Mouse (Mus musculus) CD8-positive naive resting alpha-beta T cell, adult 2 months (primary cell): ENCODE data around the gene Prkca.

ENCODE experiments used
- DNase-seq, 2 experiments: peaks; one replicate each; pipeline ENCODE4 v3.0.0; 2022; ENCODE audit warnings: low read depth in 2 of 2, low spot score in 2 of 2

Gene Prkca

DNA sequence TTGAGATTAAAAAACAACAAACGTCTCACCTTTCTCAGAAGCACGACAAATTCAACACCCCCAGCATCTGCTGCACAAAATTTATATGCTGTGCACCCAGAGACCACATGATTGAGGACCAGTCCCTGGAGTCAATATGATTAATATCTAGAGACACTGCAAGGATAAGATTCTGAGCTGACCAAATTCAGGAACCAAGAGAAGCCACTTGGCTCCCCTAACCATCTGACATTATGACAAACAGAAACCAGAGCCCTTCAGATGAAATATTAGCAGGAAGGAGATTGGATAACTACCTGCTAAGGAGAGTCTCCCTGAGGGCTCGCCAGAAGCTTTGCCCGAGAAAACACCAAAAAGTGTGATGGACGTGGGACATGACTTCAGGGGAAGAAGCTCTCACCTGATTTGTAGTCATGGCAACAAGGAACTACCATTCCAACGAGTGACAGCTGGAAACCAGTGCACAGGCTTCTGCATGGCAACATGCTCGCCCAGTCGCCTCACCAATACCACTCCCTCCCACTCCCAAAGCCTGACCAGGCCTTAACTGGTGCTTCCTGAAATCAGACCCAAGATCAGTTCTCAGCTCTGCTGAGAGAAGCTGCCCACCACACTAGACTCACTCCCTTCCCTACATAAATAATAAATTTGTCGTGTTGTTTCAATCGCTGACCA, 106.8 kb downstream of the Prkca start:
- DNase-seq = no peak

DNA sequence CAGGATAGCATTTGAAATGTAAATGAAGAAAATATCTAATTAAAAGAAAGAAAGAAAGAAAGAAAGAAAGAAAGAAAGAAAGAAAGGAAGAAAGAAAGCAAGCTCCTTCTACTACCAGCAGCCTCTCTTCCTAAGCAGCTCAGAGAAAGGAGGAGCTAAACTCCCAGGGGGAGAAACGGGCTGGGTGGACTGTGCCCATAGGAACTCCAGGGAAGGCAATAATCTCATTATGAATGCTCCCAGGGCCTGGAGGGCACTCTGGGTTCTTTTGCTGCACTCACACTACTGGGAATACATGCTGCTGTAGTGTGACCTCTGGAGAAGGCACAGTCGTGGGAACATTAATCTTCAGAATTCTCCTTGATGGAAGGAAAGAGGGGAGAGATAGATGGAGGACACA, 107.5 kb downstream of the Prkca start:
- DNase-seq = no peak

DNA sequence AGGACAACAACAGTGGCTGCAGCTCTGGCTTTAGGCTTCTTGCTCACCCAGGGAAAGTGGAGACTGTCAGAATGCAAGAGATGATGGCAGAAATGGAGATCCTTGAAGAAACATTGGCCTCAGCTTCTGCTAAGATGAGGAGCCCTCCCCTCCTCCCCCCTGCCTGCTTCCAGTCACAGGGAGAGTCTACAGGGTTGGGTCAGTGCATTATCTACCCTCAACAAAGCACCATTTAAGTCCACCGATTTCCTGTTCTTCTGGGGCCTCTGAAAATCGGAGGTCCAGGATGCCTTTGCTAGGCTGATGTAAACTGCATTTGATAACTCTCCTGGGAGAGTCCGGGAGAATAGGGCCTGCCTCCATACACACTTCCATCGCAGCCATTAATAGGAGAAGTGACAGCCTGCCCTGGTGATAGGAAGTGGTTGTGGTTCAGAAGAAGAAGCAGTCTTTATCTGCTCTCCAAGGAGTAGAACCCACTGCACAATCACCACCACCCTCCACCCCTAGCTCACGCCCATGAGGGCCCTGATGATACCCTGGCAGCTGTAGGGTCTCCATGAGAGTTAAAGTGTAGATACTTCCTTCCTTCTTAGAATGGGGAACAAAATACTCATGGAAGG, 108.5 kb downstream of the Prkca start:
- no peak for DNase-seq

DNA sequence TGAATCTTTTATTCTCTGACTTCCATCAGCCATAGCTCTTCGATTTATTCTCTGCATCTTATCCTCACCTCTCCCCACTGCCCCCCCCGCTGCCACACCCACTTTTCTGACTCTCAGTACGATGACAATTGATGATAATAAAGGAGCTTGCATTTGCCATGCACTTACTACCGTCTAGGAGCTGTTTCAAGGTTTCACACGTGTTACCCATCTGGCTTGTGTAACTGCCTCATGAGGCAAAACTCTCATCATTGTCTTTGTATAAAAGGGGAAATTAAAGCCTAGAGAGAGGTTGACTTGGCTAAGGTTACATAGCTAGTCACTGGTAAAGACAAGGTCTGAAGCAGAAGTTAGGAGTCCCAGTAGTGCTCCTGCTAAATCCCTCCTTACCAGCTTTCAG, 110.7 kb downstream of the Prkca start:
- no peak for DNase-seq

DNA sequence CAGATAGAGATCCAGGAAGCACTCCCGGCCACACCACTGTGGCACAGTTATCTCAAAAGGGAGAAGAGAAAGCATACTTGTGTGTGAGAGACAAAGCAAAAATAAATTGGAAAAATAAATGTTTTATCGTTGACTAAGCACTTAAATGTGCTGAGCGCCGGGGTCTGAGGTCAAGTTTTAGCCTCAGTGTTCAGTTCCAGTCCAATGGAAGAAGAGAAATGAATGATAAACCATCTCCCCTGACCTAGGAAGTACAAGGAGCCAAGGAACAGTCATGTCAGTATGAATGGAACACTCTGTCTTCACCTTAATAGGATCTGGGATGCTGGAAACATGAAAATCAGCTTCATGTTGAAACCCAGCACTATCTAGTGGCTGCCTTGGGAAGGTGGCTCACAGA, 113.6 kb downstream of the Prkca start:
- DNase-seq = no peak

DNA sequence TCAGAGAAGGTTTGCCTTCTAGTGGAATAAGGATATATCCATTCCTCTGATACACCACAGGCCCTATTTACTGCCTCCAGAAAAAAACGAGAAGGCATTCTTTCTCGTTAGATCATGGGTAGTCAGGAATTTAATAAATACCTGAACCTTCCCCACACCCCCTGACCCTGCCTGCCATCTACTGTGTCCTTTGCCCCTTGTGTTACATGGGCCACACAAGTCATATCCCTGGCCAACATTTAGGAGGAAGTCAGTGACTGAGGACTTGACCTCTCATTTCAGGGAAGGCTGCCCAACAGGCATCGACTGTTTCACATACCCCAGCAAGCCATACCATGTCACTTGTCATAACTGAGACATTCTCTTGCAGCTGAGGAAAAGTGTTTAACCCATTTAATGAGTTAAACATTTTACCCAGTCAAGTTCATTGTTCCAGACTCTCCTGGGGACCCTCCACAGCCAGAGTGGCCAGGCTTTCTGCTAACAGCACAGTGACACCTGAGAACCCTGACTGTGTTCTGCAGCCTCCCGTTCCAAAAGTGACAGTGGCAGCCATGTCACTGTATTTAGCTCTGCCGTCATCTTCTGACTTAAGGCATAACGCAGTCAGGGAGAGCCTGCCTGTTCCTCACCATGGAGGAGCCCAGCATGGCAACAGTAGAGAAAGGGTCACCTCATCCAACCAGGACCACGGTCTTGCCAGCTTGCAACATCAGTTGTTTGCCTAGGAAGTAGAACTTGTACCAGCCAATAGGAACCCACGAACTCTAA, 114.4 kb downstream of the Prkca start:
- no peak for DNase-seq

DNA sequence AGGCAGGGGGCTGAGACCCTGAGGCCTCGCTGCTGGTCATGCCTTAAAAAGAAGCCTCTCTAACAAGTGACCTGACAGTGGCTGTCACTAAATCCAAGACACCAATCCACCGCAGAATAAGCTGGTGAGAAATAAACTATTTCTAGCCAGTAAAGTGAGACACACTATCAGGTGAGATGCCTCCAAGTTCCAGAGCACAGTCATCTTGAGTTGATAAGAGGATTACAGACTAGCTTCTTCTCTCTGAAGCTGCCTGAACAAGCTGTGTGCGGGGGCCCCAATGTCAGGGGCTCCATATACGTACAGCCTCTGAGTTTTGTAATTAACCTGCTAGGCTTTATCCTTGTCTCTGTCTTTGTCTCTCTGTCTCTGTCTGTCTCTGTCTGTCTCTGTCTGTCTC, 115.2 kb downstream of the Prkca start:
- DNase-seq = no peak

DNA sequence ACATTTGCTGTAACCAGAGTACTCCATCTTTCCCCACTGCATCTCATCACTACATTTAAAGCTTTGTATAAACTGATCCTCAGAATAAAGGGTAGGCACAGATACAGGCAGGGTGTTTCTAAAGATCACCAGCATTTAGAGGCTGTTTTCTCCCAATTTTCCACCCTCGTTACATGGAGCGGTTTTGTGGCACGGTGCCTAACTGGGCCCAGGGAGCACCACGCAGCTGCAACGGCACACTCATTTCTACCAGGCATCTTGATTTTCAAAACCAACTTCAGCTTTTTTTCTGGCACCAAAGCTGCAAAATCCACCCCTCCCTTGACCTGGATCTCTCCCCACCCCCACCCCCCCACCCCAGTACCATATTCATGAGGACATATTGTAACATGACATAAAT, 117.5 kb downstream of the Prkca start:
- DNase-seq = no peak

DNA sequence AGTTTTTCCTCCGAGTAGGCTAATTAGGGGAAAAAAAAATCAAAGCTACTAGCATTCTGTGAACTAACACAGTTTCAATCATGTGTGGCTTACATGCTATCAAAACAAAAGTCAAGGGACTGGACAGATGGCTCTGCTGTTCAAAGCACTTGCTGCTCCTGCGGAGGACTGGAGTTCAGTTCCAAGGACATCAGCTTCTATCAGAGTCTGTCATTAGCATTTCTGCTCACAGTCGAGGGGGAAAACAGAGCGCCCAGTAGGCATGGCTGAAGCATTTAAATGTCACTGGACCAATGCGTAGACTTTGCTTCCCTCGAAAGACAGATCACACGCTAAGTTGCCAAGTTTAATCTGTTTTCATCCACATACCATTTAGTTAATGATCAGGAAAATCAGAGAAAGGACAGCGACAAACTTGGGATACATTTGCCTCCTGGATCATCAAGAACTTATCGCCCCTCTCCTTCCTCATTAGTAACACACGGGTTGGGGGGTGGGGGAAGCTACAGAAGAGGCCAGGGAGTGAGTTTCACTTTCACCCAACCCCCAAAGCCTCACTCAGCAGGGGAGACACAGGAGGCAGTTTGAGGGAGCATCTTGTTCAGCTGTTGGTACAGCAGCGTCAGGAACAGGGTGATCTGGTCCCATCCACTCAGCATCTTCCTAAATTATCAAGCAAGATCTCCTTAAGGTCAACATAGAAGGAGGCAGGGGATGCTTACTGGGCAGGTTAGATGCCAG, 119.3 kb downstream of the Prkca start:
- no peak for DNase-seq

DNA sequence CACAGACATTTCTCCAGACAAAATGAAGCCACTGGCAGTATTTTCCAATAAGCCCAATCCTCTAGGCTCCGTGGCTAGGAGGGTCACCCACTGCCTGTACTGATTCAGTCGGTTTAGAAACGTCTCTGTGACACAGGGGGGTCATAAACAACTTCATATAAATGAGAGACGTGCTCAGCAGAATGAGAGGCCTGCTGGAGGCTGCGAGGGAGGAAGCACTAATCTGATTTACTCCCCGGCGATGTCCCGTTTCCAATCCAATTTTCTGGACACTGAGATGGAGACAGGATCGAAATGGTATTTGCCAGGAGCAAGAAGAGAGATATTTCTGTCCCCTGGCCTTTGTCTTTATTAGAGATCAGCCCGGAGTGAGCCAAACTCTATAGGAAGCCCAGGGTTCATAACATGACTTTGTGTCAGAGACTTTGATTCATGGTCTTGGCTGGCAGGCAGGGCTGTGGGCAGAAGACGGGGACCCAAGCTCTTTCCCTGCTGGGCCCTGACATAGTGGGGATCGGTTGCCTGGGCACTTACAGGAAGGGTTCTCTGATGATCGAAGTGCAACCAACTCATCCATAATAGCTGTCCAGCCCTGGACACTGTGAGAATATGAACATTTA, 120.0 kb downstream of the Prkca start:
- DNase-seq = no peak

DNA sequence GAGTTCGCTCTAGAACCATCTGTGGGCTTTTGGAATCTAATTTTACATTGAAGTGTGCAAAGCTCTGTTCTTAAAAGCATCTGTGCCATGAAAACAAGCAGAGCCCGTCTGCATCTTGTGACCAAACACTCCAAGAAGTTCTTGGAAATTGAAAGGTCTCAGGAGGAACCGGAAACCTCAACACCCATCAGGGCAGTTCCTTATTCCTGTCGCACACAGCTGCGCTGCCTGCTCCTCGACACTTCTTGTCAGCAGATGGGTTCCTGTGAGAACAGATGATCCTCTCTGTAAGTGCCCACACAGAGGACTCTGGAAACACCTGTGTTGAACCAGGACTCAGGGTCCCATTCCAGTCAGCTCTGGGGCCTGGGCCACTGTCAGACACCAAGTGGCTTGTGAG, 120.6 kb downstream of the Prkca start:
- peak in 1 of 2 experiments; percentile 10 for DNase-seq

DNA sequence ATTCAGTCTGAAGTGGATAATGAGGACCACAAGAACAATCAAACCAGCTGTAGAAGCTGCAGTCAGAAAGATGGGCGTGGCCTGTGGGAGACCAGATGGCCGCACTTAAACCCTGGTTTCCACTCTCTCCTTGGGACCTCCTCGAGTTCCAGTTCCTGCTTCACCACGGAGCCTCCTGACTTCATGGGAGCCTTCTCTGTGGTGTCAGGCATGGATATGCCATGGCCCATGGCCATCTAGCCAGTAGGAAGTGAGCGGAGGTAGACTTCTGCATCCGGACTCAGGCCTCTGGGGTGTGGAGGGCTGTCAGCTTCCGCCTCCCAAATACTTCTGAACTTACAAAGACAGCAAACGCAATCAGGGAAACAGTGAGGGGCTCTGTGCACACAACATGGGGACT, 121.1 kb downstream of the Prkca start:
- DNase-seq = peak; percentile 31 to 57

DNA sequence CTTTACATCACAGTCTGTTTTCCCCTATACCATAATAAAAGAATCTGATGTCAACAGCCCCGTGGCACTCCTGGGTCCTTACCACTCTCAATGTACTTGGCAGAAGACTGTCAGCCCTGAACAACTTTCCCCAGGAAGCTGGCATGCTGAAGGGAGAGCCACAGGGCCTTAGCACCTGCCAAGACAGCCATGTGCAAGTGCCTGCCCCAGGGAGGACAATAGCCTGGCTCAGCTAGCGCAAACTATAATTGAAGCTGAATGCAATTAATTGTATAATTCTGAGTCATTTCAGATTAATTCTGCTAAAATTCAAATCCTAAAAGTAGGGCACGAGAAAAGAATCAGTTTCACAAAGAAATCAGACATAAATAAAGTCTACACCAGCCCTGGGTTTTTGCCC, 121.7 kb downstream of the Prkca start:
- DNase-seq = no peak

DNA sequence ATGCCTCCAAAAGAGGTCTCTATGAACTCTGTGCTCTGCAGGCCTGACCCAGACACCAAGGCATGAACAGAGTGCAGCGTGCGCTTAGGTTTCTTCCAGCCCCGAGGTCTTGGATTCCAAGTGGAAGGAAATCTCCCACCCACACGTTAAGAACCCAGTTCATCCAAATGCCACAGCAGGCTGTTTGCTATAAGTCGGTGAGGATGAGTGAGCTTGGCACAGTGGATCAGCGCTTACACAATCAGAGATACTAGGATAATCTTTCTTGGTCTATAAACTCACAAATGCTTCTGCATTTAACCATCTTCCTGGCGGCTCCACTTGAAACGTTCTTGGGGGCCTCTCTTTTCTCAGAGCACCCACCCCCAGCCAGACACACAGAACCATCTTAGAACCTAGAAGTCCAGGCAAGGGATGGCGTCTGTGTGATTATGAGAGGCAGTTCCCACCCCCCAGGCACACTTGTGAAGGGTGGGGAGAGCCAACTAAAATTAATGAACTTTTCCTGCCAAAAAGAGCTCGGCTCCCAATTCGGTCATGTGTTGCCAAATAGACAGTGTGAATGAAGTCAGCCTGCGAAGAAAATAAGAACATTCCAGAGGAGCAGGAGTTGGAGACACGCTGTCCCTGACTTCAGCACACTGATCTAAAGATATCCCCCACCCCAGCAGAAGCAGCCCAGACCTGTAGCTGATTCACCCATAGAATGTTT, 122.4 kb downstream of the Prkca start:
- DNase-seq = no peak

DNA sequence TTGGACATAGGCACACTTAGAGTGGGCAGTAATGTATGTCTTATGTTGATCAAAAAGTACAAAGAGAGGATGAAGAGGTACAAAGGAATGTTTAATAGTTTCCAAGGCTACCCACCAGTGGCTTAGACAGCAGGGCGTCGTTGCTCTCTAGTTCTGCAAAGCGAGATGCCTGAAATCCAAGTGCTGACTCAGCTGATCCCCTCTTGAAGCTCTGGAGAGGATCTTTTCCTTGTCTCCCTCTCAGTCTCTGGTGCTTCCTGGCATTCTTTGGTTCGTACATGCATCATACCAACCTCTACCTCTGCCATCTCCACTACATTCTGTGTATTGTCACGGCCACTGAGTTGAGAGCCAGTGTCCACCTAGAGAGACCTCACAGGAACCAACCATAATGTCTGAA, 123.1 kb downstream of the Prkca start:
- DNase-seq = no peak

DNA sequence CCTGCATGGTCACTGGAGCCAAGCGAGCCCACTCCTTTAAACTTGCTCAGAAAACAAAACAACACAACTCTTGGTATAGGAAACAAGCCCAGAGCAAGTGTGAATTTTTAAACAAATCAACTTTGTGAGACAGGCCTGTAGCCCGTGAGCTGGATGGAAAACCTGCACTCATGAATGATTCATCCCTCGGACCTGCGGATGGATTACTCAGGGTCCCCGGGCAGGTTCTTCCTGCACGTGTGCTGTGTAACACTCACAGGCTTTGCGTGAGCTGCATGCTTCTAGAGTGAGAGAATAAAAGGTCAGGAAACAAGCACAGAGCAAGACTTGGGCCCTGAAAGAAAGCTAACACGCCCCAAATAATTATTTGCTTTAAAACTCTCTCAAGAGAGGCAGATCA, 126.7 kb downstream of the Prkca start:
- no peak for DNase-seq

DNA sequence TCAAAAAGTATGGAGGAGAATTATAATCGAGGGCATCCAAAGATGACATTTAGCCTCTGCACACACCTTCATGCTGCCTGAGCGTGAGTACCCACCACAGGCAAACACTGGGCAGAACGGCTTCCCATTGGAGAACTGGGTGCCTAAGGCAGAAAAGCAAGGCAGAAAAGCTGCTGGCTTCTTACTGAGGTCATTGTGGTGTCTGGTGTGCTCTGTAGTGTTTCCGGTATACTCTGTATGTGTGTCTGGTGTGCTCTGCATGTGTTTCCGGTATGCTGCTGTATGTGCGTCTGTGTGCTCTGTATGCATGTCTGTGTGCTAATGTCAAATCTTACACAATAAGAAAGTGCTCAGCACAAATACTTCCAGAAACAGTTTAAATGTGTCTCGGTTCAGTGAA, 127.7 kb downstream of the Prkca start:
- peak; percentile 53 to 61 for DNase-seq

DNA sequence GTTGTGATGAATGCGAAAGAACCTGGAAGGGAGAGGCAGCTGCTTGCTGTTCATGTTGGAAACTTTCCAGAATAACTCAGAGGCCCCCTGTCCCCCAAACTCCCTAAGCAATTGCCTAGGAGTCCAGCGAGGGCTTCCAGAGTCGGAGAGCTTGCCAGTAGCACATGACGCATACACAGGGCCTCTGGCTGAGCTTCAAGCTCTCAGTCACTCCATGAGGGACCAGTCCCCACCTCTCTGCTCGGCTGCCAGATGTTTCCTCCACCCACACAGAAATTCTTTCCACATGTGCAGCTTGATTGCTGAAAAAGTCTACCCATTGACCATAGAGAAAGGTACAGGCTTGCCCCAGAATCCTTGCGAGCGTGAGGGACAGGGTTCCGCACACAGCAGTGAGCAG, 128.3 kb downstream of the Prkca start:
- no peak for DNase-seq

DNA sequence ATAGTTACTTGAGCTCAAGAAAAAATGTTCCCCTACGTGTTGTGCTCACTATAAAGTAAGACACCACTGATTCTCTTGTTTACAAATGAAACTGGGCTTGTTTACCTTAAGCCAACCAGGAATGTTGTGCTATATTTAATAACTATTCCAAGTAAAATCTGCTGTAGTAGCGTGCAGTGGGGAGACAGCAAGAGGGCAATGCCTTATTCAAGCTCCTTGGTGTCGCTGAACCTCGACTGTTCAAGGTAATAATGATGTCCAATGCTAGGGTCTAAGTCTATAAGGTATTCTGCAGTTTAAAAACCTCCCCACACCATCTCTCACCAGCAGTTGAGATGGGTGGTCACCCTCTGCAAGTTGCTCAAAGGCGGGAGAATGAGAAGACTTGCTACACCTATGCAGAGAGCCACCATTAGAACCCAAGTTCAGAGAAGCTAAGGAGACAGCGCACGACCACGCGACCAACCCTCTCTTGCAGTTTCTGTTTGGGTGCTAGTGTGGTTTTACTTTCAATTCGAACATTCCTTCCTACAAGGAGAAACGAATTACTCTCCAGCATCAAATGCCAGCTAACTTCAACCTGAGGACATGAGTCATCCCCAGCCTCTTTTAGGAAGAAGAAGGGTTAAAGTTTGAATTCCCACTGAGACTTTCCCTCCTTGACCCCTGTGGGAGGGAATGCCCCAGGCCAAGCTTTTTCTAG, 129.1 kb downstream of the Prkca start:
- DNase-seq = no peak

DNA sequence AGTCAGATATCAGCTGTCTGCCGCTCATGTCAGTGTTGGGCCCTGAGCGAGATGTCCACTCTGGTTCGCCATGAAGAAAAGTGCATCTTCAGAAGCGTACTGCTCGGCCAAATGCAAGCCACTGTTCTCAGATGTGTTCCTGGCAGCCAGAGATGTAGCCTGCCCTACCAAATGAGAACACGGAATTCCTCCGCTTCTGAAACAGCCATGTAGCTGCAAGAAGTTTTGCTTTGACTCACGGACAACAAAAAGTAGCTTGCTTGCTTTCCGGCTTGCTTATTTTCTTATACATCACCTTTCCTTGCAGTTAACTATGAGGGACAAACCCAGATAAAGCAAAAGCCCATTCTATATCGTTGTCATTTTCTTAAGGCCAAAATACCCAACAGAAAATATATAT, 129.9 kb downstream of the Prkca start:
- no peak for DNase-seq
